Mouse (Mus musculus) frontal cortex, adult (tissue): Measurements from ENCODE around the gene Grk3.

ENCODE experiments used
- ATAC-seq: cut with Nextera tagmentation; 2 replicates; pipeline ENCODE4 v1.9.2; 2017; ENCODE audit warnings: mild to moderate bottlenecking, moderate library complexity, mixed read lengths; ENCODE audit not compliant: low TSS enrichment

Gene Grk3

DNA sequence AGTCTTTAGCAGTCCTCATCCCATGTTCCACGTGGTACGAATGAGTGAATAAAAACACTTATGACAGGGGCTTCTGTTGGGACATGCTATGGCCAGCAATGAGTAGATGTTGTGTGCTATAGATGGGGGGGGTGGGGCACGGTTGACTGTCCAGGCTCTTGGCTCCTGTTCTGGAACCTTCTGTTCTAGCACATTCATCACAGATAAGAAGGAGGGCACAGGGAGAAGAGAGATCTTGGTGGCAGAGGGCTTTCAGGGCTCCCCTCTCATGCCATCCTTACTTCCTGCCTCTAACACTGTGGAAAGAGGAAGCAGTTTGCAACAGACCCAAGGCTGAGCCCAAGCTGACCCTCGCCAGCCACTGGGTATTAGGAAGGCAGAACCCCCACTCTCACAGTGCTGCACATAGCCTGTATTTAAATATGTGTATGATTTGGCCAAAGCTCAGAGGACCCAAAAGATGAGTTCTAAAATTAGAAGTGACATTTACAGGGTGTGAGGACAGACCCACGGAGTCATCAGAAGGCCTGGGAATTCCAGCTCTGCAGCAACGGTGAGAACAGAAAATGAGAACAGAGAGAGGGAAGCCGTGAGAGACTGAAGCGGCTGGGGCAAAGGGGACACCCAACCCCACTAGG, 6.3 kb downstream of the Grk3 start:
- no peak for ATAC-seq

DNA sequence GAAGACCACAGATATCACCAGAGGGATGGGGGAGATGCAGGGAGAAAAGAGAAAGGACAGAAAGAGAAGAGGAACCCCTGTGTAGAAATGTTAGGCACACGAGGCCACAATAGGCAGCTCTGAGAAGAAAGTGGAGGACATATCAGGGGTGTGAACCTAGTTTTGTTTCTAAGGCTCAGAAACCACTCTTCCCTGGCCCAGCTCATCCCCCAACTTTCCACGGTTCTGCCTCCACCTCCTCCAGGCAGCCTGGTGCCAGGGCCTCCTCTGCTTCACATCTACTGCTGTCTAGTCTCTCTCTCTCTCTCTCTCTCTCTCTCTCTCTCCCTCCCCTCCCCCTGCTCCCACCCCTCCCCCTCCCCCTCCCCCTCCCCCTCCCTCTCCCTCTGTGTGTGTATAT, 7.1 kb downstream of the Grk3 start:
- ATAC-seq, result peak; percentile 60; the same call in 1 of the 2 replicates

DNA sequence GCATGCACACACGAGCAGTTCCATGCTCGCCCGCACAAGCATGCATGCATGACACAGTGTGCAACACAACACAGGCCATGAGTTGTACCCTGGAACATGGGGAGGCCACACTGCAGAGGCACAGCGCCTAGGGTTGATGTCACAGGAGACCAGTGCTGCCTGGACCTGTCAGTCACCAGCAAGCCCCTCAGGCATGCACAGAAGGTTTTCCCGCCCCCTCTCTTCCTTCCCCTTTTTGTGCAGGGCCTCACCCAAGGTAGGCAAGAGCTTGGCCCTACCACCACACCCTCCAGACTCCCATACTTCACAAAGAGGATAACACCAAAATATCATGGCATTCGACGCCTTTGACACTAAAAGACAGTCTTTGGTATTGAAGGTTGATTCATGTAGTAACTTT, 8.6 kb downstream of the Grk3 start:
- no peak for ATAC-seq

DNA sequence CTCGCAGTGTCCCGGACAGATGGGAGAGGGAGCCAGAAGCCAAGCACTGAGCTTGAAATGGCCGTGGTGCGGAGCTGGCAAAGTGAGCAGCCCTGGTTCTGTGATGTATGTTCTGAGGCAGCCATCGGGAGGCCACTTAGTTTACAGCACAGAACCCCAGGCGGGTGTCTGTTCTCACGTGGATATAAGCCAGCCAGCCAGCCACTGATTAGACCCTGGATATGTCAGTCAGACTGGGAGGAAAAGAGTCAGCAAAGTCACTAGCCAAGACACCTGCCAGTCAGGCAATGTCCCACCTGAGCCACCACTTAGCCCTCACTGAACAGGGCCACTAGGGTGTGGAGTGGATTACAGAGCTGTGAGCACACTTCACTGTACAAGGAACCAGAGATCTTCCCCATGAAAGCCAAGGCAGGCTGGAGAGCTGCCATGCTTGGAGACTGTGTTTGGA, 9.6 kb downstream of the Grk3 start:
- no peak for ATAC-seq

DNA sequence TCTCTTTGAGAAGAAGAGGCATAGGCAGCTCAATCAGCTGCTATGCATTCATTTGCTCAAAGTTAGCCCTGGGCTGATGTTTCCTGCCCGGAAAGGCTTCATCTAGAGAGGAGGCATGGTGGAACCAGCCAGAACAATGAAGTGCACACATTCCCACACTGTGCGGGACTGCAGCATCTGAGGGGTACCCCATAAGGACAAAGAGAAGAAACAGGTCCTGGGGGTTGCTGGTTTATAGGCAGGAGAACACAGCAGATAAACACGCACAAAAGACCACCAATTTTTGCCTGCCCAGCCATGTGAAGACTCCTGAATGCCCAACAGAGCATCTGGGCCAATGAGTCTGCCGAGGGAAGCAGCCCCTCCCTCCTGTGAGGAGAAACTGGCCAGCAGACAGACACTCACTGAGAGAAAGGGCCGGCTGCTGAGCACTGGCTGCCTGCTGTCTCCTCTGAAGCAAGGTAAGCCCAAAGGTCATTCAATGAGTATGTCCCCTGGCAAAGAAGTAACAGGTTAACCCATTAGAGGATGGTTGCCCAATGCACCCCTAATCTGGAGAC, 12.7 kb downstream of the Grk3 start:
- no peak for ATAC-seq

DNA sequence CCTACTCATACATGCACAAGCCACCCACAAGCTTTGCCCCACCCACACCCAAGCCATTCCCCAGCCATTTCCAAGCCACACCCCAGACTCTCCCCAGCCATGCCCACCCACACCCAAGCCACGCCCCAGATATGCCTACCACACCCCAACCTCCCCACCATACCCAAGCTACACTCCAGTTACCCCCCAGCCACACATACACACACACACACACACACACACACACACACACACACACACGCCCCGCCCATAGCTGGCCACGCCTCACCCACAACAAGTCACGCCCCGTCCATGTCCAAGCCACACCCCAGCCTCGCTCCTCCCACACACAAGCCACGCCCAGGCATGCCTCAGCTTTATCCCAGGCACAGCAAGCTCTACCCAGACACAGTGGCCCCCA, 16.4 kb downstream of the Grk3 start:
- ATAC-seq, result no peak

DNA sequence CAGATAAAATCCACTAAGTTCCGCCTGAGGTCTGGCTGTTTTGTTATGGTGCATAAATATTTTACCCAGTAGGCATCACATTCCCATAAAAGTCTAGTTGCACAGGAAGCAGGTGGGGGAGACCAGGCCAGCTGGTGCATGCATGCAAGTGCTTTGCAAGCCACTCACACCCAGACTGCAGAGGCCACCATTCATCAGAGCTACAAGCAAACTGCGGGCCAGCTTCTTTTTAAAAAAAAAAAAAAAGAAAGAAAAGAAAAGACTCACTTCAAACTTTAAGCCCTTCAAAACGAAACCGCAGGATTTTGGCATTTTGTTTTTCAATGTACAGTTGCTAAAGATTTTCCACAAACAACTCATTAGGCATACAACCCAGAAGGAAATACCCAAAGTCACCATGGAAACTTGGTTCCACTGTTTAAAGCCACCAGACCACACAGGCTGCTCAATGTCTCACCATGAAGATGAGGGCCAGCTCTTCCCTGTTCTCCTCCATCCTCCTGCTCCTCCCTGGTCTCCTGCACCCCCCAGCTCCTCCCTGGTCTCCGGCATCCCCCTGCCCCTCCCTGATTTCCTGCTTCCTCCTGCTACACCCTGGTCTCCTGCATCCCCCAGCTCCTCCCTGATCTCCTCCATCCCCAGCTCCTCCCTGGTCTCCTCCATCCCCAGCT, 17.9 kb downstream of the Grk3 start:
- ATAC-seq, result 0 out of 2 replicates have a peak, but pooled peaks have one; percentile 41

DNA sequence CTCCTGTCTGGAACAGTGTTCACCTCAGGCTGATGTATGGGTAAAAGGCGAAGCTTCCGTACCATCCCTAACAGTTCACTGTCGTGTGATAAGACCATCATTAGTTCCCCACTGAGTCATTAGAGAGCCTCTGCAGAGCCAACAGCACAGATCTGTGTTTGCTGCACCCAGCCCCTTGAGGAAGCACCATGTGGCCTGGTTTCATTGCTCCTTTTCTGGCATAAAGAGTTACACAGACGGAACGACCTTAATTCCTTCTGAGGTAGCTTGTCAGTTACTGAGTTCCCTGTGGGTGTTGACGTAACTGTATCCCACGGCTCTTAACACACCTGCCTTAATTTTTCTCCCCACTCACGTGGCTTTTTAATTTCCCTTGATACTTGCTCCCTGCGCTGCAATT, 24.3 kb downstream of the Grk3 start:
- peak; percentile 38; the same call in 1 of the 2 replicates for ATAC-seq

DNA sequence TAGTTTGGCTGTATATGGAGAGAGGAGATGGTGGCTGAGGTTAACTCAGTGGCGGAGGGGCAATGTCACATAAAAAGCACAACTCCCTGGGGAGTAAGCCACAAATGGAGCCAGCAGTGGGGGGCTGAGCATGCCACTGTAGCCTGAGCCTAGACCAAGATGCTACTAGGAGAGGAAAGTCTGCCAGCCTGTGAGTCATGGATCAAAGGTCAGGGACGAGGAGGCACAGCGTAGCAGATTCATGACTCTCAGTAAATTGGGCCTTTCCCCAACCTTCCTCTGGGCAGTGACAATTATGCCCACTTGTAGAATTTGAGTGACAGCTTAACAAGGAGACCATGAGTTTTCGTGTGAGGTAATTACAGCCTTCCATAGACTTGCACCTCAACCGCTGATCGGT, 33.7 kb downstream of the Grk3 start:
- ATAC-seq, result no peak

DNA sequence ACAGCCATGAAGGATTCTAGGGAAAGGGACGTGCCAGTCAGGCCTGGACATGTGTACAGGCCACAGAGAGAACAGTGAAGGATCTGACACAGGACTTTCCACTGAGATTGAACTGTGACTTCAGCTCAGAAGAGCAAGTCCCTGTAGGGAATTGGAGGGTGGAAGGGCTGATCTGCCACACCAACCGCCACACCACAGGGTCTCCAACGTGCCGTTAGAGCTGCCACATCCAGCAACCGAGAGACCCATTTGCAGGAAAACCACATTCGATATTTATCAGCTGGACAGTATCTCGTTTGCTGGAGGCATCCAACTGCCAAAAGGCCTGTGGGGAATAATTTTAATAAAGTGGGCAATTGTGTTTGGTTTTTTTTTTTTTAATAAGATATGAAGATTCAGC, 35.9 kb downstream of the Grk3 start:
- ATAC-seq, result no peak

DNA sequence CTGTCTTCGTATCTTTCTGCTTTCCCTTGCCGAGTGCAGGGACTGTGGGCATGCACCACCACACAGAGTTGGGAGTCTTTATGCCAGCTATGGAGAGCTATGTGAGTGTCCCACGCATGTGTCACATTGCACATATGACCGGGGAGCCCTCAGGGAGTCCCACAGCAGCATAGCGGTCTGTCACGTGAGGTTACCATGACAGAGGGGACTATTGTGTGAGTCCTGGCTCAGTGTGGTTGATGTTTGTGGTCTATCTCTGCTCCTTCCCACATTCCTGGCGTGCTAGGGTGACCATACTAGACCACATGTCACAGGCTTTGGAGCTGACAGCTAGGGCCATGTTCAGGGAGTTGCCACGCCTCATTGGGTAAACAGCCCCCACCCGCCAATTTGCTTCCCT, 36.4 kb downstream of the Grk3 start:
- ATAC-seq, result no peak

DNA sequence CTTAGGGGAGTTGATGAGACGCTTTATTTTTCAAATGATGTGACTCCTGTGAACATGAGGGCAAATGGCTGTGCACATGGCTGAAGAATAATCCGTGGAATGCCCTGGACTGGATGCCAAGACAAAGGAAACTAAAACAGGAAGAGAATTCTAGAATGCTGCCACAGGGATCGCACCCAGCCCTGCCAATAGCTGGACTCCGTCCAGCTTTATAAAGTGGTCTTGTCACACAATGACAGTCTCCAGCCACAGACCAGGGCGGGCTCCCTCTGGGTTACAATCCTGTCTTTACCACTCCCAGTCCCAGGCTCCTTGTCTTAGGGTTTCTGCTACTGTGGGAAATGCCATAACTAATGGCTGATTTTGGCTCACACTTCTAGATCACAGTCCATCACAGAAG, 38.5 kb downstream of the Grk3 start:
- ATAC-seq, result no peak

DNA sequence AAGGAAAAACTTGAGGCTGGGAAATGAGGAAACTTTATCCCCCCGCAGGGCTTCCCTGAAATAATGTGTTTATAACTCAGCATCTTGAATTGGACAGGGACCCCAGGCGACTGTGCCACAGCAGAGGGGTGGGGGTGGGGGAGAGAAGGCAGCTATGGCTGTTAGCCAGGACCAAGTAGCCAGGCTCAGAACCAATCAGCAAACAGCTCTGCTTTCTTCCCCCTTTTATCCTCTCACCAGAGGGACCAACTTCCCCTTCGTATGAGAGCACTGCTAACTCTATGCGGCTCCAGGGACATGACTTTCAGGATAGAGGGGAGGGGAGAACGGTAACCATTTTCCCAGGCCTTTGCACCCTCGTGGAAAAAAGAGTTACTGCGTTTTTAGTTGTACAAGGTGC, 42.0 kb downstream of the Grk3 start:
- no peak for ATAC-seq

DNA sequence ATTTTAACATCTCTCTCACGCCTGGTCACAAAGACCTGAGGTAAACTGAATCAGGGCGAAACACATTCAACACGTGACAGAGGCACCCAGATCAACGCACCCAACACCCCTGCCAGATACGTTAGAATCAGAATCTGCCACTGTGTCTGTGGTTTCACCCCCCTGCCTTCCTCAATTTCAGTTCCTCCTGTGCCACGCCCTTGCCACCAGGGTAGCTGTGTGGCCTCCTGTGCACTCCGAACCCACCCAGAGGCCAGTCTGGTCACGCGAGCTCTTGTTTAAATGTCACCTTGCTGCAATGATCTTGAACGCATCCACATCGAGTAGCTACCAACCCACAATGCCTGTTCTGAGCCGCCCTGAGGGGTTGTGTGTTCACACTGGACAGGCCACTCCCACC, 43.3 kb downstream of the Grk3 start:
- ATAC-seq, result no peak

DNA sequence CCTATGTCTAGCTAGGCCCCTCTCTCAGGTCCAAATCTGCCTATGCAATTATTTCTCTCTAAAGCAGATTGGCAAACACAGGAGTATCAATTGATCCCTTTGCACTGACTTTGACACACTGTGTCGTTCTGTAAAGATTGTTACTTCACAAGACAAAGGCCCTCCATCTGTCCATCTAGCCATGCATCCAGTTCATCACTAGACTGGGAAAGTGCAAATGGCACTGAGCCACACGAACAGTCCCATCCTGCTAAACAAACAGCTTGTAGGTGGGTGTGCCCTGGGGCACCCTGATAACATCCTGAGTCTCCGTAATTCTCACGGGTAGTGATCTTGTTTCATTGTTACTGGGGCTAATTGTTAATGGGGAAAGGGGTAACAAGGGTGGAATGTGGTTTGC, 52.1 kb downstream of the Grk3 start:
- no peak for ATAC-seq

DNA sequence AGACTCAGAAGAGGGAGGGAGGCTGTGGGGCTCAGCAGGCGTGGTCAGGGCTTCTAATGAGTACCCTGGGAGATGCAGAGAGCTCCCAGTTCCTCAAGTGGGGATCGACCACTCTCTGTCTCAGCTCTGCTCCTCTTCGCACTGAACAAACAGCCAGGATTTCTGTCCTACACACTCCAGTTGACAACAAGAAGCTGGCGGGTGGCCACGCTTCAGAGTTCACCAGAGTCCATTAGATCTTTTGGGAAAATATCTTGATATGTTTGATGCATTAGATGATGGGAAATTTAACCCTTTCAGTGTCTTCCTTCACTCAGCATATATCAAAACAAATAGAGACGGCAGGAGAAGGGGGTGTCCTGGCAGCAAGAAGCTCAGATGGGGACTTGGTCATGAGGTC, 53.4 kb downstream of the Grk3 start:
- no peak for ATAC-seq

DNA sequence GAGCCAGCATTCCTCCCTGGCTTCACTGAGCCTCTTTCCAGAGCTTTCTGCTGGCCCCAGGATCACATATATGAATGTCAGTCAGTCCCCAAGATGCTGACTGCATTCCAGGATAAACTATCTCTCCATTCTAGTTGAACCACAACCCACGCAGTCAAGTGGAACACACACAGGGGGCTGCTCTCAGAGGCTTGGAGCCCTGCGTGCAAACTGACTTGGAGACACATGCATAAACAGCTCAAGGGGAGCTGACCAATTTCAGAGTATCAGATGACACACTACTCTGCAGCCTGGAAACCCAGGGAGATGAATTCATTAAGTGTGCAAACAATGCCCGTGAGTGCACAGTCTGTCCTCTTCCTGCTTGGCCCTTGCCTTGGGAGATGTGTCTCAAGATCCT, 54.7 kb downstream of the Grk3 start:
- no peak for ATAC-seq

DNA sequence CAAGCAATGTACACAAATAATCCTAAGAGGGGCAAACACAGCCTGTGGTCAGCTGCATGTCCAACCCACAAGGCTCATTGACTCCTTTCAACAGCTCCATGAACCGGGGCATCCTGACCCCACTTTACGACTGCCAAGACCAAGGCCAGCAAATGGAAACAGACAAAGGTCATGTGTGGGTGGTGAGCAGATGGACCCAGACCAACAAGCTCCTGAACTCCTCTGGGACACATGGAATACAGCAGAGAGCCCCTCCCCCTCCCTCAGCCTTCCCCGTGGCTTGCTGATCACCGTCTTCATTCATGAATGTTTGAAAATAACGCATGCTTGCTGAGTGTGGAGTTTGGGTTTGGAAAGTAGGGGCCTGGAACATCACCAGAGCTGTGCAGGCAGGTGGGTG, 57.3 kb downstream of the Grk3 start:
- ATAC-seq, result no peak

DNA sequence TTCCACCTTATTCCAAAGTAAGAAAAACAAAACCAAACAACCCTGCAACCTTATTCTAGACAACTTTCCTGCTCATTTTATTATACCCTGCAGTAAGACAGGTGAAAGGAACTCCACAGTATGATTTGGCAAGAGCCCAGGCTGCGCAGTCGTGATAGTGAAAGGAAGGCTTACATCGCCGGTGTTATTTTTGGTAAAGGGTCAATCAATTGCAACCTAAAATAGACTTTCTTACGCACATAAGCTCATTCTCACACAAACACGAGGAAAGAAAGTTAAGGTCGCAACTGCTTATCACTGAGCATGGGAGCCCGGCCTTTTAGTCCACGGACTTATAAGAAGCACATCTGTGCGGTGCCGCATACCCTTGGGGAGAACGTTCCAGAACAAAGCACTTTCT, 58.8 kb downstream of the Grk3 start:
- no peak for ATAC-seq

DNA sequence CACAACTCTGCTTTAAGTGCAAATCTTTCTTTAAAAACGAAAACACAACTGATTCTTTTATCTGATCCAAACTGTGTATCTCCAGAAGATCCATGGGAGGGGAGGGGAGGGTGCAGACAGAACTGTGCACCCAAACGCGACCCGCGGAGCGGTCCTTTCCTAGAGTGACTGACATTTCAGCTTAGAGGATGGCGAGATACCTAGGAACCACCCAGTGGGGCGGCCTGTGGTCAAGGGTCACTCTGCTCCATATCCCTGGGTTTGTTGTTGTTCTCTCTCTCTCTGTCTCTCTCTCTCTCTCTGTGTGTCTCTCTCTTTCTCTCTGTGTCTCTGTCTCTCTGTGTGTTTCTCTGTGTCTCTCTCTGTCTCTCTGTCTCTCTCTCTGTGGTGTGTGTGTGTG, 59.2 kb downstream of the Grk3 start:
- no peak for ATAC-seq

DNA sequence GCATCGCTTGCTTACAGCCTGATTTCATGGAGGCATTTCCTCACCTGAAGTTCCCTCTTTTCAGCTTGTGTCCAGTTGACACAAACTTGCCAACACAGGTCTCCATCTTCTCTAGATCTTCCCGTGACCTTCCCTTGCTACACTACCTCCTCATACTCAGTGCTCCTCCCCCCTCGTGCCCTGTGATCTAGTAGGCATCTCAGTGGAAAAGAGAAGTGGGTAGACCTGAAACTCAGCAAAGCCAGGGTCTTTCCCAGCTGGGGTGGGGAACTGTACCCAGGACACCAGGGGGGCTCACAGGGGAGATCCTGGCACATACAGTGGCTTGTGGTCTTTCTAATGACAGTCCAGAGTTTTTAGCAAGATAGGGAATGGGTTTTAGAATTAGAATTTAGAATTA, 64.7 kb downstream of the Grk3 start:
- no peak for ATAC-seq

DNA sequence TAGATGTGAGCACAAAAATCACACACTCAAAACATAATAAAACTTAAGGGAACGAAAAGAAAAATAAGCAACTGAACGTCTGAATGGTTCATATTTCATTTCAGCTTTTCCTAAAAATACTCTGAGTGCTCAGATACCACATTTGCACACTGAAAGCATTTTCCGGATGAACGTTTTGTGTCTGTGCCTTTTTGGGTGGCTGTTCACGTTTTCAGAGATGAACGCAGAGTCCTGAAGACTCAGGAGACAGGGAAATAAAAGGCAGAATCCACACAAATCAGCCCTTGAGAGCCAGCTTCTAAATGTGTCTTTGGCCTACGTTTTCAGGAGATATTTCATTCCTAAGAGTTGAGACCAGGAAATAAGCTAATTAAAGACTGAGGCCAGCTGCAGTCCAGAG, 69.7 kb downstream of the Grk3 start:
- 0 out of 2 replicates have a peak, but pooled peaks have one; percentile 16 for ATAC-seq

DNA sequence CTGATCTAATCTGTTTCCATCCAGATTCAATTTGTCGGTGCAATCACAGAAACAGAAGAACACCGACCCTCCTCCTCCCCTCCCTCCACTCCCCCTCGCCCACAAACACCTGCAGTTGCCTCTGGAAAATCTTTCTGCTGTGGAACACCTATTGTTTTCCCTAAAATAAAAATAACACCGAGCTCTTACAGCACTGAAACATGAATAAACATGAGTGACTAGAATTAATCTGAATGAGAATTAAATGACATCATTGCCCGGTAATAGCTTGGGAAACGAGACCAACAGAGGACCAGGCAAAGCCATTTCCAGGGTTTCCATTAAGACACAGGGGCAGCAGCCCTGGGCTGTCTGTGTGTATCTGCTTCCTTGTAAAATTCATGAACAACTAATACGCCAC, 73.3 kb downstream of the Grk3 start:
- ATAC-seq, result no peak

DNA sequence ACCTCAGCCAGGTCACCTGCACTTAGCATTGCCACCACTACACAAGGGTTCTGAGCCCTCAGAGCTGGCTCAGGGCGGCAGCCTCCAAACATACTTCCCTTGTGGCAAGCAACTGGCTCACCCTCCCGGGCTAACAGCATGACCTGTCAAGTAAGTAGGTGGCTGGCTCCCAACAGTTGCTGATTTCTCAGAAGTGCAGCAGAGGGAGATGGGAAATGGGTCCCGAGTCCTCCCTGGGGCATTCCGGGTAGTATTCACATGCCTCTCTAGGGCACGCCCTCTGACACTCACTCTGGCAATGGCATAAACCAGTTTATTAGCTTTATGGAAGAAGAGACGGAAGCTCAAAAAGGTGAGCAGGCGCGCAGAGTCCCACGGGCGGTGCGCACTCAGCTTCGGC, 74.6 kb downstream of the Grk3 start:
- no peak for ATAC-seq
